Mouse (Mus musculus): Measurements from ENCODE around the gene Trim39. TPM values are rescaled to one million over a fixed set of nuclear protein-coding genes. Genes with fewer than 3 reads are reported as not detected.

The Trim39 gene
- total and polyA plus RNA-seq, 2 experiments from 2014 or later = 13.3 to 18.5 TPM

- Histone ChIP-seq H3K4me2 (ENCODE audit: low read depth, low read length) (no peak overlapping the region), H3K36me3 (ENCODE audit: insufficient read depth, low read length) (no peaks in the 10 kb centered on the region), H3K27me3 (ENCODE audit: insufficient read depth, low read length) (peaks cover 11% of the 10 kb centered on the region; the same call in 1 of the 2 replicates), H3K9me3 (ENCODE audit: low read length) (no peaks in the 10 kb centered on the region), H3K4me1 (ENCODE audit: insufficient read depth, low read length) (no peaks in the 10 kb centered on the region), H3K27ac (no peak overlapping the region), H3K4me3 (ENCODE audit: low read length) (no peak overlapping the region), H3K9ac (replicated peaks; ENCODE audit: low read length) (no peak overlapping the region)
- ATAC-seq (no peak), DNase-seq (ENCODE audit: low spot score) (no peak)
- WGBS = 81% methylated on average over 5 of the region's 5 CpGs
- no peak for TF ChIP-seq CTCF (IDR thresholded peaks at IDR 0.05; ENCODE audit: low read depth)
These were observed 38.5 kb downstream of the Trim39 start for GRCm38 (mm10) chr17:36233572-36233971.

- no peaks in the 10 kb centered on the region for H3K36me3 ChIP-seq (ENCODE audit: insufficient read depth, low read length)
- DNase-seq (ENCODE audit: low spot score) (peak; percentile 96), ATAC-seq (no peak)
- H3K4me2 ChIP-seq (ENCODE audit: low read depth, low read length) = no peak overlapping the region
- no peaks in the 10 kb centered on the region for H3K9me3 ChIP-seq (ENCODE audit: low read length)
- H3K9ac ChIP-seq (replicated peaks; ENCODE audit: low read length) = no peak overlapping the region
- peak; percentile 75 for TF ChIP-seq CTCF (IDR thresholded peaks at IDR 0.05; ENCODE audit: low read depth)
- 13% methylated on average over 36 of the region's 36 CpGs for WGBS
- no peaks in the 10 kb centered on the region for H3K4me1 ChIP-seq (ENCODE audit: insufficient read depth, low read length)
- no peak overlapping the region for H3K4me3 ChIP-seq (ENCODE audit: low read length)
- H3K27me3 ChIP-seq (ENCODE audit: insufficient read depth, low read length) = peaks cover 22% of the 10 kb centered on the region
- H3K27ac ChIP-seq = no peak overlapping the region
These were observed 40.7 kb downstream of the Trim39 start for GRCm38 (mm10) chr17:36231318-36231717.

GRCm38 (mm10) chr17:36229046-36229445 lies 43.0 kb downstream of the Trim39 start:
- H3K9me3 ChIP-seq (ENCODE audit: low read length) = no peaks in the 10 kb centered on the region
- H3K9ac ChIP-seq (replicated peaks; ENCODE audit: low read length) = no peak overlapping the region
- DNase-seq (ENCODE audit: low spot score) (no peak), ATAC-seq (no peak)
- H3K4me3 ChIP-seq (ENCODE audit: low read length) = no peak overlapping the region
- no peaks in the 10 kb centered on the region for H3K4me1 ChIP-seq (ENCODE audit: insufficient read depth, low read length)
- H3K27me3 ChIP-seq (ENCODE audit: insufficient read depth, low read length) = peaks cover 28% of the 10 kb centered on the region
- no peak overlapping the region for H3K27ac ChIP-seq
- H3K4me2 ChIP-seq (ENCODE audit: low read depth, low read length) = no peak overlapping the region
- no peak for TF ChIP-seq CTCF (IDR thresholded peaks at IDR 0.05; ENCODE audit: low read depth)
- H3K36me3 ChIP-seq (ENCODE audit: insufficient read depth, low read length) = no peaks in the 10 kb centered on the region
- 11% methylated on average over 5 of the region's 5 CpGs for WGBS

- no peaks in the 10 kb centered on the region for H3K4me1 ChIP-seq (ENCODE audit: insufficient read depth, low read length)
These were observed 45.1 kb downstream of the Trim39 start for GRCm38 (mm10) chr17:36226921-36227320.

GRCm38 (mm10) chr17:36225231-36225824 lies 46.7 kb downstream of the Trim39 start:
- no peak overlapping the region for H3K27ac ChIP-seq
- WGBS = 6% methylated on average over 9 of the region's 9 CpGs
- H3K27me3 ChIP-seq (ENCODE audit: insufficient read depth, low read length) = peaks cover 36% of the 10 kb centered on the region
- 0 out of 2 replicates have a peak overlapping the region, but pooled peaks have one; percentile 16 for H3K4me2 ChIP-seq (ENCODE audit: low read depth, low read length)
- ATAC-seq (no peak), DNase-seq (ENCODE audit: low spot score) (peak; percentile 22)
- TF ChIP-seq CTCF (IDR thresholded peaks at IDR 0.05; ENCODE audit: low read depth) = no peak
- H3K4me1 ChIP-seq (ENCODE audit: insufficient read depth, low read length) = no peaks in the 10 kb centered on the region
- no peak overlapping the region for H3K9ac ChIP-seq (replicated peaks; ENCODE audit: low read length)
- no peak overlapping the region for H3K4me3 ChIP-seq (ENCODE audit: low read length)
- H3K36me3 ChIP-seq (ENCODE audit: insufficient read depth, low read length) = no peaks in the 10 kb centered on the region
- H3K9me3 ChIP-seq (ENCODE audit: low read length) = no peaks in the 10 kb centered on the region

More at GRCm38 (mm10) chr17:36226921-36227320, 45.1 kb downstream of the Trim39 start:
- Histone ChIP-seq H3K4me2 (ENCODE audit: low read depth, low read length) (no peak overlapping the region), H3K4me3 (ENCODE audit: low read length) (no peak overlapping the region), H3K9me3 (ENCODE audit: low read length) (no peaks in the 10 kb centered on the region), H3K27ac (no peak overlapping the region), H3K9ac (replicated peaks; ENCODE audit: low read length) (no peak overlapping the region), H3K36me3 (ENCODE audit: insufficient read depth, low read length) (no peaks in the 10 kb centered on the region), H3K27me3 (ENCODE audit: insufficient read depth, low read length) (peaks cover 33% of the 10 kb centered on the region)
- TF ChIP-seq CTCF (IDR thresholded peaks at IDR 0.05; ENCODE audit: low read depth) = peak; percentile 49
- no peak for ATAC-seq
- no peak for DNase-seq (ENCODE audit: low spot score)
- 21% methylated on average over 8 of the region's 8 CpGs for WGBS

GRCm38 (mm10) chr17:36224451-36224850 lies 47.6 kb downstream of the Trim39 start:
- H3K9ac ChIP-seq (replicated peaks; ENCODE audit: low read length) = no peak overlapping the region
- no peak overlapping the region for H3K4me3 ChIP-seq (ENCODE audit: low read length)
- H3K9me3 ChIP-seq (ENCODE audit: low read length) = no peaks in the 10 kb centered on the region
- DNase-seq (ENCODE audit: low spot score) (no peak), ATAC-seq (no peak)
- TF ChIP-seq CTCF (IDR thresholded peaks at IDR 0.05; ENCODE audit: low read depth) = no peak
- H3K27me3 ChIP-seq (ENCODE audit: insufficient read depth, low read length) = peaks cover 30% of the 10 kb centered on the region
- no peak overlapping the region for H3K4me2 ChIP-seq (ENCODE audit: low read depth, low read length)
- 54% methylated on average over 3 of the region's 3 CpGs for WGBS
- H3K27ac ChIP-seq = no peak overlapping the region
- H3K4me1 ChIP-seq (ENCODE audit: insufficient read depth, low read length) = no peaks in the 10 kb centered on the region
- H3K36me3 ChIP-seq (ENCODE audit: insufficient read depth, low read length) = no peaks in the 10 kb centered on the region

GRCm38 (mm10) chr17:36218594-36219155 lies 53.4 kb downstream of the Trim39 start:
- Histone ChIP-seq H3K9me3 (ENCODE audit: low read length) (no peaks in the 10 kb centered on the region), H3K9ac (replicated peaks; ENCODE audit: low read length) (no peak overlapping the region), H3K4me1 (ENCODE audit: insufficient read depth, low read length) (peaks cover 3% of the 10 kb centered on the region; the same call in 1 of the 2 replicates), H3K4me3 (ENCODE audit: low read length) (no peak overlapping the region), H3K27me3 (ENCODE audit: insufficient read depth, low read length) (peaks cover 38% of the 10 kb centered on the region), H3K4me2 (ENCODE audit: low read depth, low read length) (no peak overlapping the region), H3K27ac (no peak overlapping the region), H3K36me3 (ENCODE audit: insufficient read depth, low read length) (no peaks in the 10 kb centered on the region)
- WGBS = 57% methylated on average over 5 of the region's 5 CpGs
- no peak for DNase-seq (ENCODE audit: low spot score)
- TF ChIP-seq CTCF (IDR thresholded peaks at IDR 0.05; ENCODE audit: low read depth) = no peak
- ATAC-seq = no peak

Measured in hindbrain, postnatal 0 days (tissue).